Mouse (Mus musculus): ENCODE measurements around the gene Ruvbl2. TPM values are rescaled to one million over a fixed set of nuclear protein-coding genes. Genes with fewer than 3 reads are reported as not detected.

Ruvbl2 gene
- polyA plus RNA-seq, 1 experiment from 2014 or later = 94.3 TPM

GRCm38 (mm10) chr7:45476453-45476852 is 38.6 kb upstream of the Ruvbl2 start:
- Histone ChIP-seq H3K27me3 (replicated peaks; ENCODE audit: control insufficient read depth, insufficient read depth, low read length) (no peaks in the 10 kb centered on the region), H3K36me3 (ENCODE audit: control insufficient read depth, insufficient read depth, low read length) (no peaks in the 10 kb centered on the region), H3K9ac (ENCODE audit: low read depth, low read length) (no peak overlapping the region), H3K27ac (ENCODE audit: low read depth, low read length) (no peak overlapping the region), H3K9me3 (ENCODE audit: control insufficient read depth, low read length) (no peaks in the 10 kb centered on the region), H3K4me1 (ENCODE audit: control insufficient read depth, insufficient read depth, low read depth, low read length) (no peaks in the 10 kb centered on the region), H3K4me2 (ENCODE audit: low read length) (no peak overlapping the region), H3K4me3 (ENCODE audit: low read length) (no peak overlapping the region)
- ATAC-seq = no peak
- 62% methylated on average over 1 of the region's 1 CpGs for WGBS

- 74% methylated on average over 16 of the region's 16 CpGs for WGBS
- H3K27me3 ChIP-seq (replicated peaks; ENCODE audit: control insufficient read depth, insufficient read depth, low read length) = no peaks in the 10 kb centered on the region
- no peak overlapping the region for H3K9ac ChIP-seq (ENCODE audit: low read depth, low read length)
- H3K4me2 ChIP-seq (ENCODE audit: low read length) = peak overlapping the region; percentile 36
- no peak overlapping the region; the same call in 1 of the 2 replicates for H3K4me3 ChIP-seq (ENCODE audit: low read length)
- no peak overlapping the region for H3K27ac ChIP-seq (ENCODE audit: low read depth, low read length)
- no peaks in the 10 kb centered on the region for H3K9me3 ChIP-seq (ENCODE audit: control insufficient read depth, low read length)
- H3K36me3 ChIP-seq (ENCODE audit: control insufficient read depth, insufficient read depth, low read length) = no peaks in the 10 kb centered on the region
- no peaks in the 10 kb centered on the region for H3K4me1 ChIP-seq (ENCODE audit: control insufficient read depth, insufficient read depth, low read depth, low read length)
- ATAC-seq = no peak
These were observed 37.5 kb upstream of the Ruvbl2 start for GRCm38 (mm10) chr7:45475291-45475969.

- WGBS = 16% methylated on average over 3 of the region's 3 CpGs
- Histone ChIP-seq H3K36me3 (ENCODE audit: control insufficient read depth, insufficient read depth, low read length) (no peaks in the 10 kb centered on the region), H3K4me3 (ENCODE audit: low read length) (no peak overlapping the region), H3K4me2 (ENCODE audit: low read length) (no peak overlapping the region), H3K27ac (ENCODE audit: low read depth, low read length) (no peak overlapping the region), H3K9ac (ENCODE audit: low read depth, low read length) (no peak overlapping the region), H3K27me3 (replicated peaks; ENCODE audit: control insufficient read depth, insufficient read depth, low read length) (no peaks in the 10 kb centered on the region), H3K4me1 (ENCODE audit: control insufficient read depth, insufficient read depth, low read depth, low read length) (peaks cover 7% of the 10 kb centered on the region), H3K9me3 (ENCODE audit: control insufficient read depth, low read length) (no peaks in the 10 kb centered on the region)
- no peak for ATAC-seq
These were observed 33.0 kb upstream of the Ruvbl2 start for GRCm38 (mm10) chr7:45470869-45471268.

GRCm38 (mm10) chr7:45467090-45467670 is 29.3 kb upstream of the Ruvbl2 start:
- H3K4me1 ChIP-seq (ENCODE audit: control insufficient read depth, insufficient read depth, low read depth, low read length) = peaks cover 17% of the 10 kb centered on the region
- ATAC-seq = peak; percentile 22; the same call in 1 of the 2 replicates
- peak overlapping the region; percentile 80 for H3K4me3 ChIP-seq (ENCODE audit: low read length)
- 35% methylated on average over 7 of the region's 7 CpGs for WGBS
- no peak overlapping the region; the same call in 1 of the 2 replicates for H3K27ac ChIP-seq (ENCODE audit: low read depth, low read length)
- H3K36me3 ChIP-seq (ENCODE audit: control insufficient read depth, insufficient read depth, low read length) = no peaks in the 10 kb centered on the region; the same call in 1 of the 2 replicates
- no peaks in the 10 kb centered on the region for H3K9me3 ChIP-seq (ENCODE audit: control insufficient read depth, low read length)
- peak overlapping the region; percentile 92 for H3K4me2 ChIP-seq (ENCODE audit: low read length)
- peak overlapping the region; percentile 15 for H3K9ac ChIP-seq (ENCODE audit: low read depth, low read length)
- no peaks in the 10 kb centered on the region for H3K27me3 ChIP-seq (replicated peaks; ENCODE audit: control insufficient read depth, insufficient read depth, low read length)

GRCm38 (mm10) chr7:45466283-45467089 is 28.6 kb upstream of the Ruvbl2 start, which contains the start of gene Bax:
Bax (minus strand) TSS chr7:45466898.
- under 1% methylated on average over 39 of the region's 58 CpGs for WGBS
- ATAC-seq = peak; percentile 66

GRCm38 (mm10) chr7:45465549-45465948 is 27.7 kb upstream of the Ruvbl2 start:
- Histone ChIP-seq H3K4me2 (ENCODE audit: low read length) (peak overlapping the region; percentile 92), H3K27me3 (replicated peaks; ENCODE audit: control insufficient read depth, insufficient read depth, low read length) (no peaks in the 10 kb centered on the region), H3K27ac (ENCODE audit: low read depth, low read length) (no peak overlapping the region; the same call in 1 of the 2 replicates), H3K36me3 (ENCODE audit: control insufficient read depth, insufficient read depth, low read length) (peaks cover 4% of the 10 kb centered on the region), H3K9me3 (ENCODE audit: control insufficient read depth, low read length) (no peaks in the 10 kb centered on the region), H3K4me1 (ENCODE audit: control insufficient read depth, insufficient read depth, low read depth, low read length) (peaks cover 23% of the 10 kb centered on the region), H3K9ac (ENCODE audit: low read depth, low read length) (peak overlapping the region; percentile 90), H3K4me3 (ENCODE audit: low read length) (peak overlapping the region; percentile 80)
- ATAC-seq = 0 out of 2 replicates have a peak, but pooled peaks have one; percentile 5
- 83% methylated on average over 9 of the region's 9 CpGs for WGBS

More at GRCm38 (mm10) chr7:45466283-45467089, 28.6 kb upstream of the Ruvbl2 start, which contains the start of gene Bax:
- peaks cover 17% of the 10 kb centered on the region for H3K4me1 ChIP-seq (ENCODE audit: control insufficient read depth, insufficient read depth, low read depth, low read length)
- H3K9me3 ChIP-seq (ENCODE audit: control insufficient read depth, low read length) = no peaks in the 10 kb centered on the region
- peak within 1 kb of the TSS; percentile 90 for H3K9ac ChIP-seq (ENCODE audit: low read depth, low read length)
- H3K27ac ChIP-seq (ENCODE audit: low read depth, low read length) = peak within 1 kb of the TSS; percentile 81
- peaks cover 4% of the 10 kb centered on the region for H3K36me3 ChIP-seq (ENCODE audit: control insufficient read depth, insufficient read depth, low read length)
- H3K4me2 ChIP-seq (ENCODE audit: low read length) = peak within 1 kb of the TSS; percentile 92
- peak within 1 kb of the TSS; percentile 80 for H3K4me3 ChIP-seq (ENCODE audit: low read length)
- H3K27me3 ChIP-seq (replicated peaks; ENCODE audit: control insufficient read depth, insufficient read depth, low read length) = no peaks in the 10 kb centered on the region

- H3K4me3 ChIP-seq (ENCODE audit: low read length) = no peak overlapping the region
- no peaks in the 10 kb centered on the region for H3K27me3 ChIP-seq (replicated peaks; ENCODE audit: control insufficient read depth, insufficient read depth, low read length)
- no peak for ATAC-seq
- H3K9ac ChIP-seq (ENCODE audit: low read depth, low read length) = no peak overlapping the region
- H3K4me1 ChIP-seq (ENCODE audit: control insufficient read depth, insufficient read depth, low read depth, low read length) = peaks cover 27% of the 10 kb centered on the region
- no peak overlapping the region; the same call in 1 of the 2 replicates for H3K4me2 ChIP-seq (ENCODE audit: low read length)
- whole genome bisulfite sequencing = 93% methylated on average over 12 of the region's 12 CpGs
- H3K27ac ChIP-seq (ENCODE audit: low read depth, low read length) = no peak overlapping the region
- H3K36me3 ChIP-seq (ENCODE audit: control insufficient read depth, insufficient read depth, low read length) = peaks cover 4% of the 10 kb centered on the region
- no peaks in the 10 kb centered on the region for H3K9me3 ChIP-seq (ENCODE audit: control insufficient read depth, low read length)
These were observed 27.2 kb upstream of the Ruvbl2 start for GRCm38 (mm10) chr7:45465112-45465511.

GRCm38 (mm10) chr7:45463987-45464778 is 26.3 kb upstream of the Ruvbl2 start:
- Histone ChIP-seq H3K4me1 (ENCODE audit: control insufficient read depth, insufficient read depth, low read depth, low read length) (peaks cover 28% of the 10 kb centered on the region), H3K36me3 (ENCODE audit: control insufficient read depth, insufficient read depth, low read length) (peaks cover 4% of the 10 kb centered on the region), H3K27me3 (replicated peaks; ENCODE audit: control insufficient read depth, insufficient read depth, low read length) (no peaks in the 10 kb centered on the region), H3K4me3 (ENCODE audit: low read length) (no peak overlapping the region), H3K27ac (ENCODE audit: low read depth, low read length) (no peak overlapping the region), H3K9ac (ENCODE audit: low read depth, low read length) (no peak overlapping the region), H3K9me3 (ENCODE audit: control insufficient read depth, low read length) (no peaks in the 10 kb centered on the region), H3K4me2 (ENCODE audit: low read length) (no peak overlapping the region)
- WGBS = 95% methylated on average over 7 of the region's 7 CpGs
- ATAC-seq = no peak

Data from hindbrain, embryonic 16.5 days (tissue).